Mouse (Mus musculus): ENCODE results near the gene Xxylt1. TPM values are rescaled to one million over a fixed set of nuclear protein-coding genes. Genes with fewer than 3 reads are reported as not detected.

The Xxylt1 gene
- total RNA-seq, 1 experiment = 22.6 TPM

DNA sequence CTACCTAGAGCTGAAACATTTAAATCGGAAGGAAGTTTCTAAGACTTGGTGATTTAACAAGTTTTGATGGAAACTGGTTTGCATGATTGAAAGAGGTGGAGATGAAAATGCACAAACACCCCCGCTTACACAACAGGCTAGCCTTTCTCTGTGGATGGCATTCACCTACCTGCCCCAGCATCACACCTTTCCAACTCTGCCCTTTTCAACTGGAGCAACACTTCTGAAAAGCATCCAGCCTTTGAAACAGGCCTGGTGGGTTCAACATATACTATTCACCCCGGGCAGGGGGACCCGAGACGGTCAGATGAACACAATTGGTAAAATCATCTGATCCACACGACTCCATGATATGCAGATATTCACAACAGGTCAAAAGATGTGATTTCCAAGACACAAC lies 659 bp upstream of the Xxylt1 start:
- Histone ChIP-seq H3K27ac (ENCODE audit: insufficient read depth, low read depth, low read length, poor library complexity, severe bottlenecking) (no peak overlapping the region), H3K4me3 (ENCODE audit: insufficient read depth in 1 of 2, low read depth in 1 of 2, low read length in 2 of 2, poor library complexity in 1 of 2, severe bottlenecking in 1 of 2) (no peak overlapping the region), H3K36me3 (ENCODE audit: control insufficient read depth, insufficient read depth, low read length, poor library complexity, severe bottlenecking) (peaks cover 5% of the 10 kb centered on the region; the same call in 1 of the 2 replicates), H3K9me3 (ENCODE audit: control insufficient read depth, insufficient read depth, low read depth, low read length) (no peaks in the 10 kb centered on the region), H3K9ac (ENCODE audit: insufficient read depth, low read depth, low read length, poor library complexity, severe bottlenecking) (no peak overlapping the region), H3K4me1 (ENCODE audit: control insufficient read depth in 2 of 2, insufficient read depth in 2 of 2, low read length in 2 of 2, poor library complexity in 1 of 2) (peaks cover 0 to 7% of the 10 kb centered on the region in 2 experiments; a peak in 1 of 4 replicates)
- in situ Hi-C loops (cut with MboI; ENCODE audit: low sequenced_read_pairs in 2 of 2, unreplicated experiment in 2 of 2) = loop anchor here in 1 of 2 experiments (10.0 kb wide), 1 partner anchor 273 kb away; no protein-coding TSS in a partner anchor
- no peak for TF ChIP-seq ZNF384 (IDR thresholded peaks at IDR 0.05; ENCODE audit: low read depth, low read length)
- no peak for TF ChIP-seq HCFC1 (IDR thresholded peaks at IDR 0.05; ENCODE audit: borderline replicate concordance, insufficient read depth, low read length)
- no peak for TF ChIP-seq CHD2 (IDR thresholded peaks at IDR 0.05; ENCODE audit: low read depth, low read length)
- no peak for TF ChIP-seq MAFK (IDR thresholded peaks at IDR 0.05; ENCODE audit: insufficient read depth, low read depth, low read length)
- no peak for TF ChIP-seq ZC3H11A (IDR thresholded peaks at IDR 0.05; ENCODE audit: borderline replicate concordance, low read depth, low read length)
- DNase-seq (ENCODE audit: low read depth, low spot score) = no peak

DNA sequence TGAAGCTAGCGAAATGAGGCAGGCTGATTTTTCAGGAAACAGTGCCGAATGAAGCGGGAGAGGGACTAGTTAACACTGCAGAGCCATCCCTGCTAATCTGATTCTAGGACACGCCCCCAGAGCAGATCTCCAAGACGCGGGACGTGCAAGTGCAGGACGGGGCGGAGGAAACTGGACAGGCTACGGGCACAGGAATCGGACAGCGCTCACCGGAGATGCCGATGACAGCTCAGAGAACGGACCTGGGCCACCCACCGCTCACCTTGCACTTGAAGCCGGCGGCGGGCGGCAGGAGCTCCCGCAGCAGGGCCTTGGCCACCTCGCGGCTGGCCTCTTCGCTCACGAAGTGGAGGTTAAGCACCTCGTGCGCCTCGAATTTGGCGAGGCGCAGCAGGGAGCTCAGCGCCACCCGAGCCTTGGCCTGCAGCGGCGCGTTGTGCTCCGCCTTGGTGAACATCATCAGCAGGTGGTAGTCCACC lies 620 bp downstream of the Xxylt1 start:
- DNase-seq (ENCODE audit: low read depth, low spot score) = no peak
- no peaks in the 10 kb centered on the region for H3K9me3 ChIP-seq (ENCODE audit: control insufficient read depth, insufficient read depth, low read depth, low read length)
- in situ Hi-C loops (cut with MboI; ENCODE audit: low sequenced_read_pairs in 2 of 2, unreplicated experiment in 2 of 2) = loop anchor here in 1 of 2 experiments (10.0 kb wide), 1 partner anchor 274 kb away; no protein-coding TSS in a partner anchor
- peaks cover 0 to 7% of the 10 kb centered on the region in 2 experiments; a peak in 1 of 4 replicates for H3K4me1 ChIP-seq (ENCODE audit: control insufficient read depth in 2 of 2, insufficient read depth in 2 of 2, low read length in 2 of 2, poor library complexity in 1 of 2)
- H3K9ac ChIP-seq (ENCODE audit: insufficient read depth, low read depth, low read length, poor library complexity, severe bottlenecking) = peak overlapping the region; percentile 79
- H3K27ac ChIP-seq (ENCODE audit: insufficient read depth, low read depth, low read length, poor library complexity, severe bottlenecking) = no peak overlapping the region
- peak overlapping the region; percentile 79 to 88 for H3K4me3 ChIP-seq (ENCODE audit: insufficient read depth in 1 of 2, low read depth in 1 of 2, low read length in 2 of 2, poor library complexity in 1 of 2, severe bottlenecking in 1 of 2)
- no peak for TF ChIP-seq ZNF384 (IDR thresholded peaks at IDR 0.05; ENCODE audit: low read depth, low read length)
- no peak for TF ChIP-seq MAFK (IDR thresholded peaks at IDR 0.05; ENCODE audit: insufficient read depth, low read depth, low read length)
- TF ChIP-seq ZC3H11A (IDR thresholded peaks at IDR 0.05; ENCODE audit: borderline replicate concordance, low read depth, low read length) = no peak
- no peak for TF ChIP-seq CHD2 (IDR thresholded peaks at IDR 0.05; ENCODE audit: low read depth, low read length)
- TF ChIP-seq HCFC1 (IDR thresholded peaks at IDR 0.05; ENCODE audit: borderline replicate concordance, insufficient read depth, low read length) = no peak
- H3K36me3 ChIP-seq (ENCODE audit: control insufficient read depth, insufficient read depth, low read length, poor library complexity, severe bottlenecking) = peaks cover 5% of the 10 kb centered on the region; the same call in 1 of the 2 replicates

DNA sequence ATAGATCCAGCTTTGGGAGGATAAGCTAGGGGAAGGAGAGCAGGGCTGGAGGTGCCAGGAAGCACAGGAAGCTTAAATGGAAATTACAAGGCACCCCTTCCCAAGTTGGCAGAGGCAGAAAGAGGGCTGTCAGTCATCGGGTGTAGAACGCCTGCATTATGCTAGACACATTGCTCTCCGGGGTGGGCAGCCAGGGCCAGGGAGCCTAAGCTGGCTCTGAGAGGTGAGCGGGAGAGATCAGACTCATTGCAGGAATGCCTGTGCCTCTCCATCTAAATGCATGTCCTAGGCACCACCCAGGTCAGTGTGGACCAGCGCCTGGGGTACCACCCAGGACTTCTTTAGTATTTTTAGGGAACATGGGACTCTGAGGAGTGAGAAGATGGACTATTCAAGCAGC lies 3.8 kb downstream of the Xxylt1 start:
- Histone ChIP-seq H3K27ac (ENCODE audit: insufficient read depth, low read depth, low read length, poor library complexity, severe bottlenecking) (no peak overlapping the region), H3K4me3 (ENCODE audit: insufficient read depth in 1 of 2, low read depth in 1 of 2, low read length in 2 of 2, poor library complexity in 1 of 2, severe bottlenecking in 1 of 2) (no peak overlapping the region), H3K4me1 (ENCODE audit: control insufficient read depth in 2 of 2, insufficient read depth in 2 of 2, low read length in 2 of 2, poor library complexity in 1 of 2) (peaks cover 0 to 7% of the 10 kb centered on the region in 2 experiments; a peak in 1 of 4 replicates), H3K9me3 (ENCODE audit: control insufficient read depth, insufficient read depth, low read depth, low read length) (no peaks in the 10 kb centered on the region), H3K36me3 (ENCODE audit: control insufficient read depth, insufficient read depth, low read length, poor library complexity, severe bottlenecking) (peaks cover 5% of the 10 kb centered on the region; the same call in 1 of the 2 replicates), H3K9ac (ENCODE audit: insufficient read depth, low read depth, low read length, poor library complexity, severe bottlenecking) (no peak overlapping the region)
- no peak for DNase-seq (ENCODE audit: low read depth, low spot score)
- TF ChIP-seq ZNF384 (IDR thresholded peaks at IDR 0.05; ENCODE audit: low read depth, low read length) (no peak), HCFC1 (IDR thresholded peaks at IDR 0.05; ENCODE audit: borderline replicate concordance, insufficient read depth, low read length) (no peak), MAFK (IDR thresholded peaks at IDR 0.05; ENCODE audit: insufficient read depth, low read depth, low read length) (no peak), ZC3H11A (IDR thresholded peaks at IDR 0.05; ENCODE audit: borderline replicate concordance, low read depth, low read length) (no peak), CHD2 (IDR thresholded peaks at IDR 0.05; ENCODE audit: low read depth, low read length) (no peak)
- in situ Hi-C loops (cut with MboI; ENCODE audit: low sequenced_read_pairs in 2 of 2, unreplicated experiment in 2 of 2) = loop anchor here in 1 of 2 experiments (10.0 kb wide), 1 partner anchor 483 kb away; the partner anchor contains the start of gene Fam43a

DNA sequence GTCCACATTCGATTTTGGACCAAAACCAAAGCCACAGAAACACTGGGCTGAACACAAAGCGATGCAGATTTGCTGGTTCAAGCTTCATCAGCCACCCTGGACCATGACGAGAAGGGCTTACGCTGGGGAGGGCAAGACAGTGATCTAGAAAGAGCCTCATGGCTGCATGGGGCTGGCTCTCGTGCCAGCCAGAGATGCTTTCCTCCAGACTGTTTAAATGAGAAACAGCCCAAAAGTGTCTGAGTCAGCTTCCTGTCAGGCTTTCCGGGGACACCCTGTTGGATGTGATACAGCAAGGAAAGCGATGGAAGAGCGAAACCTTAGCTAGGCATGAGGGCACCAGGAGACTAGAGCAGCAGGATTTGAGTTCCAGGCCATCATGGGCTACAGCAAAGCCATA lies 4.8 kb downstream of the Xxylt1 start:
- TF ChIP-seq HCFC1 (IDR thresholded peaks at IDR 0.05; ENCODE audit: borderline replicate concordance, insufficient read depth, low read length) (no peak), MAFK (IDR thresholded peaks at IDR 0.05; ENCODE audit: insufficient read depth, low read depth, low read length) (no peak), CHD2 (IDR thresholded peaks at IDR 0.05; ENCODE audit: low read depth, low read length) (no peak), ZNF384 (IDR thresholded peaks at IDR 0.05; ENCODE audit: low read depth, low read length) (no peak), ZC3H11A (IDR thresholded peaks at IDR 0.05; ENCODE audit: borderline replicate concordance, low read depth, low read length) (no peak)
- in situ Hi-C loops (cut with MboI; ENCODE audit: low sequenced_read_pairs in 2 of 2, unreplicated experiment in 2 of 2) = loop anchor here in 1 of 2 experiments (10.0 kb wide), 1 partner anchor 482 kb away; the partner anchor contains the start of gene Fam43a
- H3K27ac ChIP-seq (ENCODE audit: insufficient read depth, low read depth, low read length, poor library complexity, severe bottlenecking) = no peak overlapping the region
- DNase-seq (ENCODE audit: low read depth, low spot score) = no peak
- H3K4me3 ChIP-seq (ENCODE audit: insufficient read depth in 1 of 2, low read depth in 1 of 2, low read length in 2 of 2, poor library complexity in 1 of 2, severe bottlenecking in 1 of 2) = no peak overlapping the region
- H3K36me3 ChIP-seq (ENCODE audit: control insufficient read depth, insufficient read depth, low read length, poor library complexity, severe bottlenecking) = peaks cover 5% of the 10 kb centered on the region; the same call in 1 of the 2 replicates
- H3K4me1 ChIP-seq (ENCODE audit: control insufficient read depth in 2 of 2, insufficient read depth in 2 of 2, low read length in 2 of 2, poor library complexity in 1 of 2) = peaks cover 0 to 7% of the 10 kb centered on the region in 2 experiments; a peak in 1 of 4 replicates
- no peaks in the 10 kb centered on the region for H3K9me3 ChIP-seq (ENCODE audit: control insufficient read depth, insufficient read depth, low read depth, low read length)
- no peak overlapping the region for H3K9ac ChIP-seq (ENCODE audit: insufficient read depth, low read depth, low read length, poor library complexity, severe bottlenecking)
